Mouse (Mus musculus) lung, postnatal 36 days (tissue): ENCODE measurements at regions not wholly inside any gene's neighbourhood (a gene's known extent, or its start where the extent isn't known, plus 50 kb on each side); places are given as distances from the start of the nearest gene placed in this dataset.
"Not testable (repeated sequence)": the region's sequence is repeated elsewhere in the genome, so short reads cannot be mapped to it uniquely, and the experiment has no call there.

Experiments
- DNase-seq: peaks from one replicate; pipeline ENCODE4 v3.0.0; 2022; ENCODE audit warnings: mixed read lengths

DNA sequence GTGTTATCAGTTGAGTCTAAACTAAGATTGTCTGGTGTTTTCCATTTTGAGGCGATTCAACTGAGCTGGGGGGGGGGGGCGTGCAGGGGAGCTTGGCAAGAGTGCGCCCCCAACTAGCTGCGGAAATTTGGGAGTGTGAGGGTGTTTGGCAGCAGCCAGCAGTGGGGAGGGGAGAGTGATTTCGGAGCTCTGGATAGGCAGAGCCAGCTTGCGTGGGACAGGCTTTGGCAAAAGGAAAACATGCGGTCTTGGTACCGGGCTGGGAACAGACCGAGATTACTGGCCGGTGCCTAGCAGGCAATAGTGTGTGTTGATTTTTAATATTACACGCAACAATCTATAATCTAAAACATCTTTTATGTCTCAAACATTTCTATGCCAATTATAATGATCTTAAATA, 199.4 kb upstream of the Cdk6 start:
- not testable (repeated sequence) for DNase-seq

GRCm38 (mm10) chr5:3146544-3147295, 194.6 kb upstream of the Cdk6 start:
- peak; percentile 31 for DNase-seq

DNA sequence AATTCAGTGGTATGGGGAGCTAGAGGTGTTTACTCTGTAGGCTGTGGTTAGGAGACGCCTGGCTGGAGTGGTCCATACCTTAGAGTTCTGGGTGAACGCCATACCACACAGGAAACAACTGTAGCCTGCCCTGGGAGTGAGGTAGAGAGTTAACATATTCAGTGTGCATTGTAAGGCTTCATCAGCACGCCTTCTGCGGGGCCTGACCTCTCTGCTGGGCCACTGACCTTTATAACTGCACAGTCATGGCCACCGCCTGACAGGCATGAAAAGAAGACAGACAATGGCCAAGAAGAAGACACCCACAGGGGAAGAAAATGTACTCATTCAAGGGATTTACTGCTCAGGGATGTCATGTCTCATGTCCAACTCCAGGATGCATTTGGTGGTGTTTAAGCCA, 191.4 kb upstream of the Cdk6 start:
- not testable (repeated sequence) for DNase-seq

DNA sequence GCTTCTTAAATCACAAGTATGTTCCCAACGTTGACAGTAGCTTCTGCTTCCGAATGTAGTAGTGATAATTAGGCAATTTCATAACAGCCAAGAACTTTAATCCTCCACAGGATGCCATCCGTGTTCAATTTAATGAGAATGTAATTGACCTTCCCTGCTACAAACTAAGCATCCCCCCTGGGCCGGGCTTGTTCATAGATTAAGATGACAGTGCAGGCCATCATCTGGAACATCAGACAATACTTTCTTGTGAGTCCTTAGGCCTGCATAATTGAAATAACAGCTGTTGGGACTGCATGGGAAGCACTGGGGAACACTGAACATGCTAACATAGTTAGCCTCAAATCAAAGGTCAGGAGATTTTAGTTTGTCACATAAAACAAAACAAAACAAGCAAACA, 190.5 kb upstream of the Cdk6 start:
- not testable (repeated sequence) for DNase-seq

- not testable (repeated sequence) for DNase-seq
These were observed 189.6 kb upstream of the Cdk6 start for GRCm38 (mm10) chr5:3151534-3152148.

DNA sequence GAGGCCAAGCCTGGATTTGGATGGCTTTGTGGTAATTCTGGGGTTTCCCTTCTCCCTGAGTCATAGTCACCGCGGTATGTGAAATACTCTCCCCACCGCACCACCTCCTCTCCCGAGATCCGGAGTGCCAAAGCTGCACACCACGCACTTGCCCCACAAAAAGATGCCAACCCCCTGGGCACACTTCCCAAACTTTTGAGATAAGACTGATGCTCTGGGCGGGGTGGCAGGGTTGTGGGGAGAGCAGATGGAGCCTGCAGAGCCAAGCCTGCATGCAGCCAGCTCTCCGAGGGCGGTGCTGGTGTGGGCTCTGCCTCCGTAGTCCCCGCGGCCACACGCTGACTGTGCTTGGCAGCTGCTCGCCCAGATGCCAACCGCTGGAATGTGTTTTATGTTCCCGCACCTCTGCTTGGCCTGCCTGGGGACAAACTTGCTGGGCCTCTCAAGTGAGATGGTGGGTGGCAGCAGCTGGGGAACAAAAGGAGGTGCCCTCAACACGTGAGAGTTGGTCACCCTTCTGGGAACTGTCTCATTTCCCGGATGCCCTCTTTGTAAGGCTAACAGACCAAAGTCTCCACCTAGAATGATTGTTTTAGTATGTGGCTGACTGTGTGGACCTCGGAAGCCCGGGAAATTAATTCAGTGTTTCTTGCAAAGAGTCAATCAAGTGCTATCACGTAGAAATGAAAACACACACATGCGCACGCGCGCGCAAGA, 189.0 kb upstream of the Cdk6 start:
- DNase-seq: peak; percentile 31

- not testable (repeated sequence) for DNase-seq
These were observed 175.8 kb upstream of the Cdk6 start for GRCm38 (mm10) chr5:3165511-3165910.

- DNase-seq: not testable (repeated sequence)
These were observed 174.8 kb upstream of the Cdk6 start for GRCm38 (mm10) chr5:3166496-3166895.

DNA sequence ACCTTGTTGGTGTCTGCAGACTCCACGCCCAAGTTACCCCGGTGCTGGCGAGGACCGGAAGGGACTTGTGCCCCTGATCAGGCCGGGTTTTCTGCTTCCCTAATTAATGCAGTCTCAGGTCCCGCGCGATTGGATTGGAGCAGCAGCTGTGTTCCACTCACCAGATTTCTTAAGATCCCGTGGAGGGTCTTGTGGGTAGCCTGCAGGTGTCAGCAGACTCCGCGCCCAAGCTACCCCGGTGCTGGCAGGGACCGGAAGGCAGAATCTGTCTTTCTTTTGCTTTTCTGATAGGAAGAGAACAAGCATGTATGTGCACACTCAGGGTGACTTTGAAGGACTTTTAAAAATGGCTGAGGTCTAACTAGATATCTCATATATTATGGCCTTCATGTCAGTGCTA, 147.7 kb upstream of the Cdk6 start:
- not testable (repeated sequence) for DNase-seq

DNA sequence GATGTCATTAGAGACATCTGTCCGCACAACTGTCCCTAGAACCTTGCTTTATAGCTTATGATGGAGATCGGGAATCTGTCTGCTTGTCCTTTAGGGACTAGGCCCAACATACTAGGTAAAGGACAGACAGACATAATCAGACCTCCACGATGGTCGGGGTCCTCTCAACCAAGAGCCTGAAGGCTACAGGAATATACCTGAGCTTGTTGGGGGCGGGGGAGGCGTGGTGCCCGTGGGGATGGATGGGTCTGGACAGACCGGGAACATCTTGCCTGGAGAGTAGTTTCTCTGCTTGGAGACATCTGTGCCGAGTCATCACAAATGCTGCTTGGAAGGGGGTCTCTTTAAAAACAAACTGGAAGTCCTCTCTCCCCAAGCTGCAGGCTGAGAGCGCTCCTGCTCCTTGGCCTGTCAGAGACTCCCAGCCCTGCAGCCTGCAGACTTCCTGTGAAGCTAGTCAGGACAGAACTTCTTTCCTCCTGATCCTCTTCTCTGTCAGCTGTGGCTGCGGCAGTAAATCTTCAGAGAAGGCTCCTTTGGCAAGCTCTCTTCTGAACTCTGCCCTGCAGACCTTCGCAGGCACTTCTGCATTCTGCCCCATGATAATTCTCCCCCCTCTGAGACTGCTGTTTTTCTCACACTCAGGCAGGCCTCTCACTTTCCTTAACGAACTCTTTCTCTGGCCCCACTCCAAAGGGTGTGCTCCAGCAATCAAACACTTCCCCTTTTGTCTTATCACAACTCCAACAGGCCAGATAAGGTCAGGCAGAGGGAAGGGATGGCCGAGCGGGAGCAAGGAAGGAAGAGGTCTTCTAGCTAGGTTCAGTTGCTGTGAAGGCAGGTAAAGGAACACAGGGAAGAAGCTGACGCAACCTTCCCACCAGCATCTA, 143.1 kb upstream of the Cdk6 start:
- peak; percentile 72 for DNase-seq

DNA sequence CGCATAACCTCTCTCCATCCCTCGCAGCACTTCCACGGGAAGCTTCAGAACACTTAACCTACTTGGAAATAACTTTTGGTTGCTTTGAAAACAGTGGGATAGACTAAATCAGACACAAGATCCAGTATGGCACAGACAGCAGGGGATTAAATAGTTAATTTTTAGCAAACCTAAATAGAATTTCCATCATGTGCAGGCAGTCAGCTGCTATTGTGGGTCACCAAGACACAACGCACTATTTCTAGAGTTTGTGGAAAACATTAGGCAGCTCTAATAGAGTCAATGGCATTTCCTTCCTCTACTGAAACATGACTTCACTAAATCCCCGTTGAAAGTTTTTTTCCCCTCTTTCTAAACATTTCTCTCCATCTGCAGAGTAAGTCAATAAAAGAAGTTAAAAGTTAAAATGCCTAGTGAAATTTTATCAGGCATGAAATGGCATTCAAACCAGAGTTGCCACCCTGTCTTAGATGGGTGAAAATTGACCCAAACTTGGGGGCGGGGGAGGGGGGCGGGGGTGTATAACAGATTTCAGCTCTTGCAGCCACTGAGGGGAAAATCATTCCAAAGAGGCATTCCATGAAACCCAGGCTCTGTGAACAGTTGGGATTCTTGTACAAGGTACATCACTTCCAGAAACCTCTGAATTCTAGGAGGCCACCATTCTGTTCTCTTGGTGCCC, 142.3 kb upstream of the Cdk6 start:
- not testable (repeated sequence) for DNase-seq

DNA sequence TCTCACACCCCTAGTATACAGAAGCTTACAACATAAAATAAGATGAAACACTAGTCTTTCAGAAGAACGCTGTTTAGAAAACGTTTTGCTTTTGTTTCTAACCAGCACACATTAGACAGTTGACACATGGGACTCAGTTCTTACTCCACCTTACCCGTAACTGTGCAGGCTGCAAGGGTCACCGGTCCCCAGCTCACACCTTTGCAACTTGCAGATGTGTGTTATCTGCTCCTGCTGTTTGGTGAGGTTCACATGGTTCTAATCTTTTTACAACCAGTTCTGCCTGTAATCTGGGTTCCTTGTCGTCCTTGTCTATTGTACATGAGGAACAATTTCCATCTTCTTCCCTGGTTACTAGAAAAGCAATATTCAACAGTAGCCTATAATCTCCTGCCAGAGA, 135.1 kb upstream of the Cdk6 start:
- DNase-seq: not testable (repeated sequence)

- not testable (repeated sequence) for DNase-seq
These were observed 133.0 kb upstream of the Cdk6 start for GRCm38 (mm10) chr5:3208293-3208692.

- no peak for DNase-seq
These were observed 130.0 kb upstream of the Cdk6 start for GRCm38 (mm10) chr5:3211284-3211683.

GRCm38 (mm10) chr5:3216053-3216452, 125.2 kb upstream of the Cdk6 start:
- no peak for DNase-seq

DNA sequence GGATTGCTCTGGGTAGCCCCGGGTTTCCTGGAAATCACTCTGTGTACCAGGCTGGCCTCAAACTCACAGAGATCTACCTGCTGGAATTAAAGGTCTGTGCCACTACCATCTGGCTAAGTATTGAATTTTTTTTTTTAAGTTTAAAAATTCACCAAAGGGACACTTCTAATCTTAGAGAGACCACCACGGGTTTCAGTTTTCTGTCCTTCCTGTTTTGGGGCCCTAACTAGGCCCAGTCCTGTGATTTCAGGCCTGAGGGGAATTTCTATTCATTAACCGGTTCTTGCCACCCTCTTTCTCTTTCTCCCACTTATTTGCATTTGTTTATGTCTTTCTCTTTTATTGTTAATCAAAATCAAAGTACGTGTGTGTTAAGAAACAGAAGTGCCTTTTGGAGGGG, 122.1 kb upstream of the Cdk6 start:
- no peak for DNase-seq

DNA sequence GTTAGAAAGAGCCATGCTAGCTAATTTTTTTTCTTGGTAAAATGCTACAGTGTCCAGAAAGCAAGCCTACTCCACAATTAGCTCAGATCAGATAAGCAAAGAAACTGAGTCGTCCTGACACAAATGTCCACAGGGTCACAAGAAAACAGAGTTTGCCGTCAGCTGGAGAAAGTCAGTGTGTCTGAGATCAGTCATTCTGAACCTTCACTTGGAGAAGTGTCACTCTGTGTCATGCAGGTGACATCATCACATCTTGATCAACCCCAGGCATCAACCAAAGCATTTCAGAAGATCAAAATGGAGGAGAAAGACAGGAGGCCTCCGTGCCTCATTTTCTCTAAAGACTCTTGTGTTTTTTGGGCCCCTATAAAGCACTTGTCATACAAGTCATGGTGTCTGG, 121.5 kb upstream of the Cdk6 start:
- DNase-seq: no peak

DNA sequence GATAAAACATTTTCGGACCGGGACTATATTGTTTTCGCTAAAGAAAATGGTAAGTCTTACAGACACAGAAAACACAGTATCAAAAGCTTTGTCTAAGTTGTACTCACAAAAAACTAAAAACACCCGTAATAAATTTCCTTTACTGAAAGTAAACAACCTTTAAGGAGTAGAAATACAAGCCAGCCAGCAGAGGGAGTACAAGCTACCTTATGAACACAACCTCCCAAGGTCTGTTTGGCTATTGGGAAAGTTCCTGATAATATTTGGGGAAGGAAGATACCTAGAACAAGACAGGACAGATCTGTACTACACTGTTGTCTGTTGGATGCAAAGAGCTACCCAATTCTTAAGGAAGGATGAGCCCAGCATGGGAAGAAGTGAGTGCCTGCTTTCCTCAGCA, 117.5 kb upstream of the Cdk6 start:
- DNase-seq: peak; percentile 60

DNA sequence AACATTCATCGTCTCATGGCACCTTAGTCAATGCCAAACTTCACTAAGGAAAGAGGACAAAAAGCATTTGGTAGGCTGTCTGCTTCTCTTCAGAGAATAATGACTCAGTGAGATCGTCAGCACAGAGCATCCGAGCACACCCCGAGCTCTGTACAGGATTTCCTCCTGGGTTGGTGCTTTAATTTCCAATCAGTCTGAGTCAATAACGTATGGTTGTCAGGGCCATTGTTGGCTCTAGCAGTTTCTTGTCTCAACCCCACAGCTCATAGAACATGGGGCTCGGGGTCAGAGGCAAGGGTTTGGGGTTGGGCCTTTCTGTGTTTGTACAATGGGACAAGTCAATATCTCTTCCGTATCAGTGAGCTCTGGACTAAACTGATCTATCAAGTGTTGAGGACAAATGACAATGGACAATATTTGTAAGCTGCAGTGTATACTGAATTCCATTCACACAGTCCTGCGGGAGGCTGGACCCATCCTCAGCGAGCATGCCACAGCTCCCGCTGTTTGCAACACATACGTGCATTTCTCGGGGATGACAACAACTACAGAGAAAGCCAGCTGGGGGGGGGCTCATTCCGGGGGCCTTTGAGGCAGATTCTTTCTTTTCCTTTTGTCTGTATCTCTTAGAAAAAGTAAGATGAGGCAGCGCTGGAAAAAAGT, 116.8 kb upstream of the Cdk6 start:
- not testable (repeated sequence) for DNase-seq

- DNase-seq: not testable (repeated sequence)
These were observed 115.9 kb upstream of the Cdk6 start for GRCm38 (mm10) chr5:3225358-3225757.

GRCm38 (mm10) chr5:3244067-3244466, 97.2 kb upstream of the Cdk6 start:
- not testable (repeated sequence) for DNase-seq

DNA sequence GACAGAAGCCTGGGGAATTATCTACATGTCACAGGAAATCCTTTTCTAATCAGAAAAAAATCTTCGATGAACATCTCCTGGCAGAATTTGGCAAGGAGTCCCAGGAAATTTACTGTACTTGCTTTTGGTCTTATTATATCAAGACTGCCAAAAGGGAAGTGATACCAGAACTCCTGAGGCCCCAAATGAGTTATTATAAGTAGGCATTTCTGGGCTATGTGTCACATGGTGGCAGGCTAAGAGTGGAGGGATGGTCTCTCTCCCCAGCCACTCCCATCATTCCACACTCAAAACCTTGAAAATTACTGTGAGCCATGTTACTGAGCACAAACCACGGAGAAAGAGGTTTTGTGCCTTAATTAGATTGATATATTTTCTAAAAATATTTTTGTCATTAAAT, 94.0 kb upstream of the Cdk6 start:
- no peak for DNase-seq
